Mouse (Mus musculus) midbrain, embryonic 10.5 days (tissue): ENCODE data around the gene Dnm3. TPM values are rescaled to one million over a fixed set of nuclear protein-coding genes. Genes with fewer than 3 reads are reported as not detected.

Experiments
- DNase-seq: peaks from one replicate; pipeline ENCODE4 v3.0.0-alpha.2; 2017; ENCODE audit warnings: low spot score
- H3K27ac ChIP-seq: fragments of 300-500 bp; sonication (generic); replicated peaks from 2 replicates; pipeline ENCODE4 v1.5.1; 2016; ENCODE audit warnings: mild to moderate bottlenecking
- H3K27me3 ChIP-seq: fragments of 300-500 bp; sonication (generic); 2 replicates; pipeline ENCODE4 v1.6.1; 2016; ENCODE audit warnings: low read depth, mild to moderate bottlenecking; ENCODE audit not compliant: poor library complexity, severe bottlenecking
- H3K36me3 ChIP-seq: fragments of 300-500 bp; sonication (generic); 2 replicates; pipeline ENCODE4 v1.6.1; 2016; ENCODE audit warnings: mild to moderate bottlenecking, moderate library complexity
- H3K4me1 ChIP-seq: fragments of 300-500 bp; sonication (generic); 2 replicates; pipeline ENCODE4 v1.6.1; 2016
- H3K4me3 ChIP-seq: fragments of 300-500 bp; sonication (generic); 2 replicates; pipeline ENCODE4 v1.5.1; 2016; ENCODE audit warnings: mild to moderate bottlenecking, moderate library complexity
- H3K9me3 ChIP-seq: fragments of 300-500 bp; sonication (generic); replicated peaks from 2 replicates; pipeline ENCODE4 v1.6.1; 2016; ENCODE audit warnings: mild to moderate bottlenecking
- WGBS: fragments of 180-500 bp; shearing (Covaris S2); methylation state at CpG from one replicate; pipeline ENCODE4 v1.1.7; 2016; 5-methylcytosine and 5-hydroxymethylcytosine counted together
- polyA plus RNA-seq: library from polyadenylated mRNA; unstranded; fragments of >200 nt; fragmentation: Nextera tagmentation; extraction: Ambion mirVana; gene quantifications from 2 replicates; pipeline ENCODE4 v1.2.1, GENCODE M21; 2016

Gene Dnm3
- polyA plus RNA-seq, 1 experiment from 2014 or later: 2.3 TPM

- H3K27ac ChIP-seq: no peak overlapping the region
- no peaks in the 10 kb centered on the region for H3K27me3 ChIP-seq
- no peaks in the 10 kb centered on the region for H3K36me3 ChIP-seq
- H3K4me3 ChIP-seq: no peak overlapping the region
- 87% methylated on average over 8 of the region's 8 CpGs for WGBS
- no peak for DNase-seq
- no peaks in the 10 kb centered on the region for H3K9me3 ChIP-seq
- H3K4me1 ChIP-seq: peaks cover 4% of the 10 kb centered on the region; the same call in 1 of the 2 replicates
Observed at GRCm38 (mm10) chr1:162223258-162223940, 254.4 kb downstream of the Dnm3 start.

GRCm38 (mm10) chr1:162222353-162222752, 255.5 kb downstream of the Dnm3 start:
- Histone ChIP-seq H3K27ac (no peak overlapping the region), H3K4me1 (peaks cover 9% of the 10 kb centered on the region), H3K27me3 (peaks cover 7% of the 10 kb centered on the region), H3K36me3 (no peaks in the 10 kb centered on the region), H3K9me3 (no peaks in the 10 kb centered on the region), H3K4me3 (no peak overlapping the region)
- no peak for DNase-seq

- H3K4me3 ChIP-seq: no peak overlapping the region
- peaks cover 10% of the 10 kb centered on the region for H3K27me3 ChIP-seq
- DNase-seq: no peak
- no peaks in the 10 kb centered on the region for H3K9me3 ChIP-seq
- peaks cover 14% of the 10 kb centered on the region for H3K4me1 ChIP-seq
- no peak overlapping the region for H3K27ac ChIP-seq
- no peaks in the 10 kb centered on the region for H3K36me3 ChIP-seq
- 78% methylated on average over 4 of the region's 4 CpGs for WGBS
Observed at GRCm38 (mm10) chr1:162221801-162222301, 256.0 kb downstream of the Dnm3 start.

- Histone ChIP-seq H3K27me3 (peaks cover 11% of the 10 kb centered on the region), H3K36me3 (no peaks in the 10 kb centered on the region), H3K4me1 (peaks cover 20% of the 10 kb centered on the region), H3K27ac (no peak overlapping the region), H3K9me3 (no peaks in the 10 kb centered on the region), H3K4me3 (no peak overlapping the region)
- DNase-seq: no peak
Observed at GRCm38 (mm10) chr1:162220891-162221290, 256.9 kb downstream of the Dnm3 start.

GRCm38 (mm10) chr1:162219781-162220180, 258.1 kb downstream of the Dnm3 start:
- Histone ChIP-seq H3K4me3 (no peak overlapping the region), H3K27ac (no peak overlapping the region)
- WGBS: 82% methylated on average over 1 of the region's 1 CpGs

GRCm38 (mm10) chr1:162218530-162219180, 259.2 kb downstream of the Dnm3 start:
- peaks cover 23% of the 10 kb centered on the region for H3K4me1 ChIP-seq
- H3K9me3 ChIP-seq: no peaks in the 10 kb centered on the region
- peak overlapping the region; percentile 24 for H3K4me3 ChIP-seq
- 75% methylated on average over 8 of the region's 8 CpGs for WGBS
- DNase-seq: no peak
- H3K27me3 ChIP-seq: peaks cover 25% of the 10 kb centered on the region
- no peak overlapping the region; the same call in 1 of the 2 replicates for H3K27ac ChIP-seq
- no peaks in the 10 kb centered on the region for H3K36me3 ChIP-seq

More at GRCm38 (mm10) chr1:162219781-162220180, 258.1 kb downstream of the Dnm3 start:
- DNase-seq: no peak
- no peaks in the 10 kb centered on the region for H3K9me3 ChIP-seq
- H3K4me1 ChIP-seq: peaks cover 19% of the 10 kb centered on the region
- peaks cover 22% of the 10 kb centered on the region for H3K27me3 ChIP-seq
- no peaks in the 10 kb centered on the region for H3K36me3 ChIP-seq

- Histone ChIP-seq H3K27me3 (peaks cover 30% of the 10 kb centered on the region), H3K9me3 (no peaks in the 10 kb centered on the region), H3K4me1 (peaks cover 27% of the 10 kb centered on the region), H3K36me3 (no peaks in the 10 kb centered on the region), H3K27ac (peak overlapping the region; percentile 76), H3K4me3 (peak overlapping the region; percentile 35)
- DNase-seq: peak; percentile 49
- 66% methylated on average over 15 of the region's 15 CpGs for WGBS
Observed at GRCm38 (mm10) chr1:162217340-162217974, 260.4 kb downstream of the Dnm3 start.

- peaks cover 38% of the 10 kb centered on the region for H3K27me3 ChIP-seq
- H3K4me1 ChIP-seq: peaks cover 27% of the 10 kb centered on the region
- 23% methylated on average over 4 of the region's 4 CpGs for WGBS
- H3K4me3 ChIP-seq: no peak overlapping the region
- H3K36me3 ChIP-seq: no peaks in the 10 kb centered on the region
- peak overlapping the region; percentile 6; the same call in 1 of the 2 replicates for H3K27ac ChIP-seq
- no peak for DNase-seq
- no peaks in the 10 kb centered on the region for H3K9me3 ChIP-seq
Observed at GRCm38 (mm10) chr1:162216656-162217055, 261.2 kb downstream of the Dnm3 start.

GRCm38 (mm10) chr1:162215743-162216142, 262.1 kb downstream of the Dnm3 start:
- Histone ChIP-seq H3K9me3 (no peaks in the 10 kb centered on the region), H3K27ac (no peak overlapping the region; the same call in 1 of the 2 replicates), H3K27me3 (peaks cover 46% of the 10 kb centered on the region), H3K4me3 (no peak overlapping the region), H3K4me1 (peaks cover 34% of the 10 kb centered on the region), H3K36me3 (no peaks in the 10 kb centered on the region)
- WGBS: 71% methylated on average over 5 of the region's 5 CpGs
- no peak for DNase-seq

GRCm38 (mm10) chr1:162213066-162213465, 264.8 kb downstream of the Dnm3 start:
- Histone ChIP-seq H3K4me3 (no peak overlapping the region), H3K36me3 (no peaks in the 10 kb centered on the region), H3K4me1 (peaks cover 59% of the 10 kb centered on the region), H3K27me3 (peaks cover 59% of the 10 kb centered on the region), H3K27ac (no peak overlapping the region), H3K9me3 (no peaks in the 10 kb centered on the region)
- DNase-seq: no peak
- 87% methylated on average over 8 of the region's 8 CpGs for WGBS

GRCm38 (mm10) chr1:162210529-162210928, 267.3 kb downstream of the Dnm3 start:
- Histone ChIP-seq H3K4me3 (no peak overlapping the region), H3K36me3 (no peaks in the 10 kb centered on the region), H3K9me3 (no peaks in the 10 kb centered on the region), H3K27ac (peak overlapping the region; percentile 59), H3K4me1 (peaks cover 50% of the 10 kb centered on the region), H3K27me3 (peaks cover 49% of the 10 kb centered on the region)
- no peak for DNase-seq
- 8% methylated on average over 2 of the region's 2 CpGs for WGBS

- H3K9me3 ChIP-seq: no peaks in the 10 kb centered on the region
- no peaks in the 10 kb centered on the region for H3K36me3 ChIP-seq
- H3K4me3 ChIP-seq: peak overlapping the region; percentile 28
- peaks cover 48% of the 10 kb centered on the region for H3K27me3 ChIP-seq
- H3K4me1 ChIP-seq: peaks cover 50% of the 10 kb centered on the region
- WGBS: 33% methylated on average over 10 of the region's 10 CpGs
- peak overlapping the region; percentile 73 for H3K27ac ChIP-seq
- peak; percentile 60 for DNase-seq
Observed at GRCm38 (mm10) chr1:162209487-162210149, 268.2 kb downstream of the Dnm3 start.
